Mouse (Mus musculus): ENCODE measurements around the gene Ddx42. TPM values are rescaled to one million over a fixed set of nuclear protein-coding genes. Genes with fewer than 3 reads are reported as not detected.

Ddx42 gene
- polyA plus RNA-seq, 1 experiment from 2014 or later: 48.6 TPM

DNA sequence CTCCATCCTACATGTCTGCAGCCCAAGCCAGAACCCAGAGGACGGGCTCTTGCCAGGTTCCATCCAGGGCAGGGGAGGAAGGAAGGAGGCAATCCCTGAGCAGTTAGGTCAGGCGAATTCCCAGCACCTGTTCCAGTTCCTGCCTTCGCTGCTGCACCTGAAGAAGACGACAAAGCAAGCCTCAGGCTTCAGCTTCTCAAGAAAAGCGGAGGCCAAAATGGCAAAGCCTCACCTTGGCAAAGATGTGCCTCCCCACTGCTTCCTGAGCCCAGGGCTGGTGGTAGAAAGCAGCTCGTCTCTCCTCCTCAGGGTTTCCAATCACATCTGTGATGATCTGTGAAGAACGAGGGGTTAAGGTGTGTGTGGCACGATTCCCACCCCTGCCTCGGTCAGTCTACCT lies 47.2 kb downstream of the Ddx42 start:
- Histone ChIP-seq H3K9me3 (replicated peaks; ENCODE audit: low read length) (no peaks in the 10 kb centered on the region), H3K4me3 (replicated peaks; ENCODE audit: low read depth, low read length) (no peak overlapping the region), H3K27ac (no peak overlapping the region), H3K9ac (ENCODE audit: low read depth, low read length) (no peak overlapping the region), H3K36me3 (ENCODE audit: insufficient read depth, low read length) (peaks cover 69% of the 10 kb centered on the region), H3K4me2 (ENCODE audit: low read length) (no peak overlapping the region), H3K4me1 (replicated peaks; ENCODE audit: insufficient read depth, low read length) (peaks cover 10% of the 10 kb centered on the region), H3K27me3 (ENCODE audit: insufficient read depth, low read length) (no peaks in the 10 kb centered on the region)
- ATAC-seq (replicated peaks; ENCODE audit: low FRiP score, low read depth) (no peak), DNase-seq (ENCODE audit: low spot score) (no peak)
- no peak for TF ChIP-seq CTCF (IDR thresholded peaks at IDR 0.05; ENCODE audit: low read depth)
- WGBS: 88% methylated on average over 9 of the region's 9 CpGs

DNA sequence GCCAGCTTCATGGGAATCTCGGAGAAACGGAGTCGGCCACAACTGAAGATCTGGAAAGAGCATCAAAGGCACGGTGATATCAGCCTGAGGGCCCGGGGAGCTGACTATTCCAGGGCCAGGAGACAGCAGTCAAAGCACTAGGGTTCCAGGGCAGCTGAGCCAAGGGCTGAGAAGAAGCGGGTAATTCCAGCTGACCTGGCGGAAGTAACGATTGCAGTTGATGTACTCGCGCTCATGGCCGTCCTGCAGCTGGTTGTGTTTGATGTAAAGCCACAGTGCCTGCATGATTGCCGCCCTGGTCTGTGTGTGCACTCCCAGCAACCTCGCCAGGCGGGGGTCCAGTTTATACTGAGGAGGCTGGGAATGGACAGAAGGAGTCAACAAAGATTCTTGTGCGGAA lies 48.3 kb downstream of the Ddx42 start:
- Histone ChIP-seq H3K27ac (no peak overlapping the region), H3K9ac (ENCODE audit: low read depth, low read length) (no peak overlapping the region), H3K36me3 (ENCODE audit: insufficient read depth, low read length) (peaks cover 69% of the 10 kb centered on the region), H3K9me3 (replicated peaks; ENCODE audit: low read length) (no peaks in the 10 kb centered on the region), H3K4me3 (replicated peaks; ENCODE audit: low read depth, low read length) (no peak overlapping the region), H3K4me2 (ENCODE audit: low read length) (no peak overlapping the region), H3K4me1 (replicated peaks; ENCODE audit: insufficient read depth, low read length) (peaks cover 17% of the 10 kb centered on the region), H3K27me3 (ENCODE audit: insufficient read depth, low read length) (no peaks in the 10 kb centered on the region)
- DNase-seq (ENCODE audit: low spot score): no peak
- TF ChIP-seq CTCF (IDR thresholded peaks at IDR 0.05; ENCODE audit: low read depth): no peak
- ATAC-seq (replicated peaks; ENCODE audit: low FRiP score, low read depth): no peak
- 87% methylated on average over 15 of the region's 15 CpGs for WGBS

DNA sequence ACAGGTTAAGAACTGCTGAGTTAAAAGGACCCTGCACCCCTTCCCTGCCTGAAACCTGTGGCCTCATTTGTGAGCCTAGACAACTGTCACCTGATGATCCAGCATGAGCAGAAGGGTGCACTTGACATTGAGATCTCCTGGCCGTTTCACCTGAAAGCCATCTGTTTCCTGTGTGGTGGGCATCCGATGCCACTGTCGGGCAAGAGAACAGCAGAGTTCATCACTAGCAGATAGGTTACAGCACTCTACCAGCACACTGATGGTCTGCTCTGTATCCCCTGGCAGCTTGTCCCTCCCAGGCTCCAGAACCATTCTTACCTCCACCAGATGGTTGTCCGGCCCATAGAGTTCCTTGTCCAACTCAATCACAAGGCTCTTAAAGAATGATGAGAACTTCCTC lies 48.8 kb downstream of the Ddx42 start:
- Histone ChIP-seq H3K4me1 (replicated peaks; ENCODE audit: insufficient read depth, low read length) (peaks cover 22% of the 10 kb centered on the region), H3K36me3 (ENCODE audit: insufficient read depth, low read length) (peaks cover 68% of the 10 kb centered on the region), H3K27me3 (ENCODE audit: insufficient read depth, low read length) (no peaks in the 10 kb centered on the region), H3K27ac (no peak overlapping the region), H3K9ac (ENCODE audit: low read depth, low read length) (no peak overlapping the region), H3K4me2 (ENCODE audit: low read length) (no peak overlapping the region), H3K9me3 (replicated peaks; ENCODE audit: low read length) (no peaks in the 10 kb centered on the region), H3K4me3 (replicated peaks; ENCODE audit: low read depth, low read length) (no peak overlapping the region)
- no peak for ATAC-seq (replicated peaks; ENCODE audit: low FRiP score, low read depth)
- no peak for TF ChIP-seq CTCF (IDR thresholded peaks at IDR 0.05; ENCODE audit: low read depth)
- 86% methylated on average over 4 of the region's 4 CpGs for WGBS
- no peak for DNase-seq (ENCODE audit: low spot score)

DNA sequence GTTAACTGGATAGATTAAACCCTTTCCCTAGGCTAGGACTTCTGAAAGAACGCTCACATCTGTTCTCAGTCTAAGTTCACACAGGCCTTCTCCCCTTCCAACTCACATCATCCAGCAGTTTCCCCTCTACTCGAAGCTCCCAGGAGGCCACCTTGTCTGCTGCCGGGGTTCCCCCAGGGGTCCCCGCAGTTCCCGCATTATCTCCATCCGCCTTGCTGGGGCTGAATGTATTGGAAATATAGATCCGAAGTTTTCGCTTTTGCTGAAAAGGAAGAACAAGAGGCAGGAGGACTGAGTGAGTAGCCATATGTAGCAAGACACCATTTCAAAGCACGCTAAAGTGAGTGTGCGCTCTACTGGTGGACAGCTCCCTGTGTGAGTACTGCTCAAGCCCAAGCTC lies 49.7 kb downstream of the Ddx42 start:
- ATAC-seq (replicated peaks; ENCODE audit: low FRiP score, low read depth) (no peak), DNase-seq (ENCODE audit: low spot score) (no peak)
- no peaks in the 10 kb centered on the region for H3K9me3 ChIP-seq (replicated peaks; ENCODE audit: low read length)
- no peak overlapping the region for H3K27ac ChIP-seq
- no peak overlapping the region for H3K4me2 ChIP-seq (ENCODE audit: low read length)
- H3K36me3 ChIP-seq (ENCODE audit: insufficient read depth, low read length): peaks cover 62% of the 10 kb centered on the region
- no peaks in the 10 kb centered on the region for H3K27me3 ChIP-seq (ENCODE audit: insufficient read depth, low read length)
- TF ChIP-seq CTCF (IDR thresholded peaks at IDR 0.05; ENCODE audit: low read depth): no peak
- no peak overlapping the region for H3K9ac ChIP-seq (ENCODE audit: low read depth, low read length)
- peaks cover 31% of the 10 kb centered on the region for H3K4me1 ChIP-seq (replicated peaks; ENCODE audit: insufficient read depth, low read length)
- WGBS: 92% methylated on average over 10 of the region's 10 CpGs
- no peak overlapping the region for H3K4me3 ChIP-seq (replicated peaks; ENCODE audit: low read depth, low read length)

- Histone ChIP-seq H3K4me2 (ENCODE audit: low read length) (no peak overlapping the region), H3K4me1 (replicated peaks; ENCODE audit: insufficient read depth, low read length) (peaks cover 34% of the 10 kb centered on the region), H3K27ac (no peak overlapping the region), H3K36me3 (ENCODE audit: insufficient read depth, low read length) (peaks cover 52% of the 10 kb centered on the region), H3K9ac (ENCODE audit: low read depth, low read length) (no peak overlapping the region), H3K9me3 (replicated peaks; ENCODE audit: low read length) (no peaks in the 10 kb centered on the region), H3K4me3 (replicated peaks; ENCODE audit: low read depth, low read length) (no peak overlapping the region), H3K27me3 (ENCODE audit: insufficient read depth, low read length) (no peaks in the 10 kb centered on the region)
- 62% methylated on average over 15 of the region's 15 CpGs for WGBS
- ATAC-seq (replicated peaks; ENCODE audit: low FRiP score, low read depth) (no peak), DNase-seq (ENCODE audit: low spot score) (no peak)
- TF ChIP-seq CTCF (IDR thresholded peaks at IDR 0.05; ENCODE audit: low read depth): no peak
Measured at GRCm38 (mm10) chr11:106267311-106267852, 50.7 kb downstream of the Ddx42 start.

DNA sequence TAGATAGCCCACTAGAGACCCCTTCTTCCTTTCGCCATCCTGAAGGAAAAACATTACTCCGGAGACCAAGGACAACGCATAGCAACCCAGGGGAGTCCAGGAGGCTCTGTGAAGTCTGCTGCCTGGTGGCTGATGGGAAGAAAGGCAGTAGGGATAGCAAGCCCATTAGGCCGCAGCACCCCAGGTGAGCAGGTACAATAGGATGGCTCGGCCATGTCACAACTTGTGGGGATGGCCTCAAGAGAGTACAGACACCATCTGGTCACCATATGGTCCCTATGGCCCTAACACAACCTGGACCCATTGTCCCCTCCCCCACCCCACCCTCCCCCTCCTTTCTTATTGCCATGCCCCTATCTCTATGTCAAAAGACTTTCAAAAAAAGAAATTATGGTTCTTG lies 51.1 kb downstream of the Ddx42 start:
- no peak overlapping the region for H3K27ac ChIP-seq
- peaks cover 34% of the 10 kb centered on the region for H3K4me1 ChIP-seq (replicated peaks; ENCODE audit: insufficient read depth, low read length)
- H3K9me3 ChIP-seq (replicated peaks; ENCODE audit: low read length): no peaks in the 10 kb centered on the region
- no peak overlapping the region for H3K4me3 ChIP-seq (replicated peaks; ENCODE audit: low read depth, low read length)
- H3K4me2 ChIP-seq (ENCODE audit: low read length): peak overlapping the region; percentile 40; the same call in 1 of the 2 replicates
- 57% methylated on average over 5 of the region's 5 CpGs for WGBS
- ATAC-seq (replicated peaks; ENCODE audit: low FRiP score, low read depth): no peak
- H3K9ac ChIP-seq (ENCODE audit: low read depth, low read length): no peak overlapping the region
- no peak for DNase-seq (ENCODE audit: low spot score)
- no peaks in the 10 kb centered on the region for H3K27me3 ChIP-seq (ENCODE audit: insufficient read depth, low read length)
- peaks cover 47% of the 10 kb centered on the region for H3K36me3 ChIP-seq (ENCODE audit: insufficient read depth, low read length)
- no peak for TF ChIP-seq CTCF (IDR thresholded peaks at IDR 0.05; ENCODE audit: low read depth)
